Mouse (Mus musculus) lung, adult 2 months (tissue): ENCODE measurements around the gene Ptpre. TPM values are rescaled to one million over a fixed set of nuclear protein-coding genes. Genes with fewer than 3 reads are reported as not detected.
"Not testable (repeated sequence)": the region's sequence is repeated elsewhere in the genome, so short reads cannot be mapped to it uniquely, and the experiment has no call there.

Experiments
- DNase-seq: peaks from one replicate; pipeline ENCODE4 v3.0.0; 2022
- H3K4me1 ChIP-seq: fragments of 200-500 bp; 2 replicates; pipeline ENCODE4 v1.6.1; 2011; ENCODE audit warnings: low read length; ENCODE audit not compliant: control insufficient read depth, insufficient read depth
- H3K4me3 ChIP-seq: fragments of 200-500 bp; replicated peaks from 2 replicates; pipeline ENCODE3; 2011; ENCODE audit warnings: low read depth, mild to moderate bottlenecking, control low read depth, low read length; ENCODE audit errors: extremely low read depth
- CTCF ChIP-seq: fragments of 200-500 bp; IDR thresholded peaks from 2 replicates; pipeline ENCODE4 v1.5.1; 2011; ENCODE audit warnings: mild to moderate bottlenecking, low read length, control low read depth; ENCODE audit not compliant: insufficient read depth
- POLR2A ChIP-seq: fragments of 200-500 bp; IDR thresholded peaks from 2 replicates; pipeline ENCODE4 v1.6.1; 2011; ENCODE audit warnings: low read depth, mild to moderate bottlenecking, control low read depth, low read length, borderline replicate concordance; ENCODE audit errors: extremely low read depth
- WGBS: fragments of 180-500 bp; shearing (Covaris S2); methylation state at CpG from one replicate; pipeline ENCODE4 v1.1.7; 2018; 5-methylcytosine and 5-hydroxymethylcytosine counted together
- polyA plus RNA-seq: library from polyadenylated mRNA; depleted of rRNA; stranded (reverse); fragments of >200 nt; gene quantifications from 2 replicates; pipeline ENCODE4 v1.2.3, GENCODE M21; 2012

Gene Ptpre
- polyA plus RNA-seq, 1 experiment: 21.4 TPM

DNA sequence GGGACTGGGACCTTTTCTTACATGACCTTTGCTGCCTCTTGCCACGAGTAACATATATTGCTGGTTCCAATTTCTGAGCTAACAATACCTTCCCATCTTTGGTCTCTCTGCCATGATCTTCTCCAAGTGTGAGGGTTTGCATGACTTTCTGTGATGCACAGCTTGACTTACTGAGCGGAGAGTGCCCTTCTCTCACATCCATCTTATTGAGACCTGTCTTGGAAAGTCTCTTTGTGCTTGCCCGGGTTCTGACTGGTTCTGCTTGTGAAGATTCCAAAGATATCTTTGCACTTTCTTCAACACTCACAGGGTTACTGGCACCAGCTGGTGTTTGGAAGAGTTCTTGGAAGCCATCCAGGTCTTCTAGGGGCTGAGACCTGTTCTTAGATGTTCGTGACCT, 158.8 kb downstream of the Ptpre start:
- no peak overlapping the region for H3K4me3 ChIP-seq
- 72% methylated on average over 4 of the region's 4 CpGs for WGBS
- TF ChIP-seq POLR2A (no peak), CTCF (no peak)
- no peaks in the 10 kb centered on the region for H3K4me1 ChIP-seq
- no peak for DNase-seq

DNA sequence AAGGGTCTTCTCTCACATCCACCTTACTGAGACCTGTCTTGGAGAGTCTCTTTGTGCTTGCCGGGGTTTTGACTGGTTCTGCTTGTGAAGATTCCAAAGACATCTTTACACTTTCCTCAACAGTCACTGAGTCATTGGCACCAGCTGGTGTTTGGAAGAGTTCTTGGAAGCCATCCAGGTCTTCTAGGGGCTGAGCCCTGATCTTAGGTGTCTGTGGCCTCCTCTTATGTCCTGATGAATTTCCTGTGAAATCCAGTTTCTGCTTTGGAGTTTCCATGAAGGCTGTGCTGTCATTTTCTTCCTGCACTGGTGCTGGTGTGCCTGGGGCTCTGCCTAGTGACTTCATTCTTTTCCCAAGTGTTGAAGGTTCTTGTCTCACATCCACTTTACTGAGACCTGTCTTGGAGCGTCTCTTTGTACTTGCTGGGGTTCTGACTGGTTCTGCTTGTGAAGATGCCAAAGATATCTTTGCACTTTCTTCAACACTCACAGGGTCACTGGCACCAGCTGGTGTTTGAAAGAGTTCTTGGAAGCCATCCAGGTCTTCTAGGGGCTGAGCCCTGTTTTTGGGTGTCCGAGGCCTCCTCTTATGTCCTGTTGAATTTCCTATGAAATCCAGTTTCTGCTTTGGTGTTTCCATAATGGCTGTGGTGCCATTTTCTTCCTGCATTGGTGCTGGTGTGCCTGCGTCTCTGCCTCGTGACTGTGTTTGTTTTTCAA, 159.9 kb downstream of the Ptpre start:
- WGBS: 72% methylated on average over 5 of the region's 5 CpGs
- not testable (repeated sequence) for DNase-seq, H3K4me3 ChIP-seq, H3K4me1 ChIP-seq

DNA sequence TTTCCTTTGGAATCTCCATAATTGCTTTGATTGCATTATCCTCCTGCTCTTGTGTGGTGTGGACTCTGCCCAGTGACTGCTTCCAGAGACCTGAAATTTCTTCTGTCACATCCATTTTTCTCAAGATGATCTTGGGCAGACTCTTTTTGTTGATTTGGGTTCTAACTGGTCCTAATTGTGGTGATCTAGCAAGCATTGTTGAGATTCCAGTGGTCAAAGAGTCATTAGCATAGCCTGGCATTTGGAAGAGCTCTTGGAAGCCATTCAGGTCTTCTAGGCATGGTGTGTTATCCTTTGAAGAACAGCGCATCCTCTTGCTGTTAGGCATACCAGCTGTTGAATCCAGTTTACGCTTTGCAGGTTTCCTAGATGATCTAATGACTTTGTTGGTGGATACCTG, 161.1 kb downstream of the Ptpre start:
- TF ChIP-seq POLR2A (no peak), CTCF (no peak)
- H3K4me3 ChIP-seq: no peak overlapping the region
- DNase-seq: no peak
- no peaks in the 10 kb centered on the region for H3K4me1 ChIP-seq
- 97% methylated on average over 2 of the region's 2 CpGs for WGBS

DNA sequence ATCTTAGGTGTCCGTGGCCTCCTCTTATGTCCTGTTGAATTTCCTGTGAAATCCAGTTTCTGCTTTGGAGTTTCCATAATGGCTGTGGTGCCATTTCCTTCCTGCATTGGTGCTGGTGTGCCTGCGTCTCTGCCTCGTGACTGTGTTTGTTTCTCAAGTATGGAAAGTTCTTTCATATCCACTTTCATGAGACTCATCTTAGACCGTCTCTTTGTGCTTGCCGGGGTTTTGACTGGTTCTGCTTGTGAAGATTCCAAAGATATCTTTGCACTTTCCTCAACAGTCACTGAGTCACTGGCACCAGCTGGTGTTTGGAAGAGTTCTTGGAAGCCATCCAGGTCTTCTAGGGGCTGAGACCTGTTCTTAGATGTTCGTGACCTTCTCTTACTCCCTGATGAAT, 162.1 kb downstream of the Ptpre start:
- 24% methylated on average over 6 of the region's 6 CpGs for WGBS
- not testable (repeated sequence) for H3K4me1 ChIP-seq, H3K4me3 ChIP-seq, DNase-seq

DNA sequence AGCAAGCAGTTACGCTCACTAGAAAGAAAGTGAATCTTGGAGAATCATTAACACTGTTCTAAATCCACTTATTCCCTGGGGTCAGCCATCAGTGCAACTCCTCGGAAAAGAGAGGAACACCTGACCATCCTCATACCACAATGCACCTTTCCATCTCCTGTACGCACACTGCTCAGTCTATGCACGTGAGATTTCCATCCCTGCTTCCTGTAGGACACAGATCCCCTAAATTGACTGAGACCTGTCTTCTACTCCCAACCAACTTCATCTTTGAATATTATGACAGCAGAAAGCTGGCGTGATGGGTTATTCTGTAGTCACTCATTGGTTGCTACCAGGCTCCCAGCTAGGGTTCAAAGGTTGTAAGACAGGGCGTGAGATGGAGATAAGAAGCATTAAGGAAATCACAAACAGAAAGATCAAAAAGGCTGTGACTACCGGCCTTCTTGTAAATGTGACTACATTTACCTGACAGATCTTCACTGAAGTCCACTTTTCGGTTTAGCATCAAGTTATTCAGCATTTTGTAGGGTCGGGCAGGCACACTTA, 166.4 kb downstream of the Ptpre start:
- WGBS: 88% methylated on average over 9 of the region's 9 CpGs
- Histone ChIP-seq H3K4me3 (no peak overlapping the region), H3K4me1 (no peaks in the 10 kb centered on the region)
- no peak for DNase-seq
- no peak for TF ChIP-seq CTCF
- TF ChIP-seq POLR2A: no peak

DNA sequence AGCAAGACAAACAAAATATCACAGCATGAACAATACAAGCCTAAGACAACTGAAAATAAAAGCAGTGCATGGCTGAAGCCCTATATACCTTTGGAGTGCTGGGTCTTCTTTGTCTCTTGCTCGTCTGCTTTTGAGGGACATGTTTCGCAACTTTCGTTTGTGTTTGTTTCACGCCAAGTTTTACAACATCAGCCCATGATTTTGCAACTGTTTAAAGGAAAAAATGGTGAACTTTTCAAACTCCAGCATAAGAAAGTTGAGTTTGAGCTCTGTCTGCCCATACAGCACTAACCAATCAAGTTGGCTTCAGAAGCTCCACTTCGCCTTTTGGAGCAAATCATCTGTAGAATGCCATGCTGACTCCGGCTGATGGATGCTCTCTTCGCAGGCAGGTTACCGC, 167.0 kb downstream of the Ptpre start:
- no peak for TF ChIP-seq CTCF
- TF ChIP-seq POLR2A: no peak
- DNase-seq: no peak
- 75% methylated on average over 8 of the region's 8 CpGs for WGBS
- Histone ChIP-seq H3K4me3 (no peak overlapping the region), H3K4me1 (no peaks in the 10 kb centered on the region)

DNA sequence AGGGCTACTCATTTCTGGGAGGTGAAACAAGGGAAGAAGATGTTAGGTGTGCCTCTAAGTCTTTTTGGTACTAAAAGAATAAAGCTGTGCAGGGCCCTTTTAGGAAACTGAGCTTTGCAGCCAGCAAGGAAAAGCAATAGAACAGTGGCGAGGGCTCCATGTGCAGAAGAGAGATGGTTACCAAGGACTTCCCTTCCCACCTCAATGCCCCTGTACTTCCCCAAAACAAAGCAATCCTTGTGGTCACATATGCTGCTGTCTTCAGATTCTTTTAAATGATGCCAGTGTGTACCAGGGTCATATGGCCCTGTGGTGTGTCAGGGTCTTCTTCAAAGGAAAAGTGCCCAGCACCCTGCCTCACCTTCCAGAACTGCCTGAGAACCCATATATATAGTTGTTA, 167.8 kb downstream of the Ptpre start:
- WGBS: 86% methylated on average over 1 of the region's 1 CpGs

DNA sequence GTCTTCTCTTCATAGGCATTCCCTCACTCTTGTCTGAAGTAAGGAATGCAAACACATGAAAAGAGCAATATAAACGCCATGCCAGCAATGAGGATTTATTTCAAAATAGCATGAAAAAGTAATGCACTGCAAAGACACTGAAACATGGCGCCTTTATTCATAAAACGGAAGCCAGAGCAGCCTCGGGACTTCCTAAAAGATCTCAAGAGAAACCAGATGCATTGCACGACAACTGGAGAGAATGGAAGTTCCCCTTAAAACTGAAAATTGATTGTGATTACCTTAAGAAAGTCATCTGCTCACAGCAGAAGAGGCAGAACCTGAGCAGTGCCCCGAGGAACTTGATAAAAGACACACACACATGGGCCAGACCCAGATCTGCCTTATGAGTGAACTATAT, 168.5 kb downstream of the Ptpre start:
- DNase-seq: no peak
- TF ChIP-seq POLR2A (no peak), CTCF (no peak)
- H3K4me1 ChIP-seq: no peaks in the 10 kb centered on the region; the same call in 1 of the 2 replicates
- H3K4me3 ChIP-seq: no peak overlapping the region
- 89% methylated on average over 6 of the region's 6 CpGs for WGBS

More for the DNA sequence above, 167.8 kb downstream of the Ptpre start:
- no peak overlapping the region for H3K4me3 ChIP-seq
- no peaks in the 10 kb centered on the region for H3K4me1 ChIP-seq
- DNase-seq: no peak
- TF ChIP-seq CTCF: no peak
- TF ChIP-seq POLR2A: no peak

DNA sequence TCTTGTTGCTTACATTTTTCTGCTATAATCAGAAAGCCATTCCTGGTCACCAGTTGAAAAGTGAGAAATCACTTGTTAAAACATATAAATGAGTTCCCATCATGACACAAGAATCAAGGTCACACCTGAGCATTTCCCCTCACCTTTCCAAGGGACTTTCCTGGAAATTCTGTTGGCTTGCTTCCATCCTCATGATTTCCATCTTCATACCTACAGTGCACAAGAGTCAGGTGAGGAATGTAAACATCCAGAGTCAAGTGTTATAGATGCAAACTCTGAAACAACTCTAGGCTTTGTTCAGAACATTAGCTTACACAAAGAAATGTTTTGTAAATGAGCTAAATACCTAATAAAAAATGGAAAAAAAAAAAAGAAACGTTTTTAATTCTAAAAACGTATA, 173.4 kb downstream of the Ptpre start:
- WGBS: 50% methylated on average over 2 of the region's 2 CpGs
- Histone ChIP-seq H3K4me1 (no peaks in the 10 kb centered on the region; the same call in 1 of the 2 replicates), H3K4me3 (no peak overlapping the region)
- TF ChIP-seq POLR2A: no peak
- DNase-seq: no peak

DNA sequence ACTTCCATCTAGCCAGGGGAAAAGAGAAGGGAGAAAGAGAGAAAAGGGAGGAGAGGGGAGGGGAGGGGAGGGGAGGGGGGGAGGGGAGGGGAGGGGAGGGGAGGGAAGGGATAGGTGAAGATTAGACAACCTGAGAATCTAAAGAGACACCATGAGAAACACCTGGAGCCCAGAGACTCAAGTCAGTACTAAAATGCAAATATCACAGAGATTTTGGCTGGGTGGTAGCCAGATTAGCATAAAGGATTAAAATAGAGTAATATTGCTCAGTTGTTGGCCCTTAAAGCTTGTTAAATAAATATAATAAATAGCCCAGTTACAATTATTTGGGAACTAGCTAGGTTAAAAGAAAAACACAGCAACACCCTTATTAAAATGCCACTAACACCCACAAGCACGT, 175.3 kb downstream of the Ptpre start:
- no peak for TF ChIP-seq POLR2A
- TF ChIP-seq CTCF: no peak
- no peak for DNase-seq
- H3K4me3 ChIP-seq: no peak overlapping the region
- no peaks in the 10 kb centered on the region; the same call in 1 of the 2 replicates for H3K4me1 ChIP-seq
- 92% methylated on average over 1 of the region's 1 CpGs for WGBS
